Mouse (Mus musculus) hindbrain, embryonic 13.5 days (tissue): ENCODE data around the gene Myoc. TPM values are rescaled to one million over a fixed set of nuclear protein-coding genes. Genes with fewer than 3 reads are reported as not detected.

ENCODE experiments used
- ATAC-seq: fragments of 200-750 bp; cut with Nextera tagmentation; 2 replicates; pipeline ENCODE4 v1.8.0; 2017; ENCODE audit warnings: moderate TSS enrichment; ENCODE audit not compliant: low FRiP score
- H3K27ac ChIP-seq: fragments of 300-500 bp; sonication (generic); 2 replicates; pipeline ENCODE4 v1.5.1; 2015; ENCODE audit warnings: inconsistent platforms, mild to moderate bottlenecking, moderate library complexity
- H3K27me3 ChIP-seq: fragments of 300-500 bp; sonication (generic); 2 replicates; pipeline ENCODE4 v1.6.1; 2015; ENCODE audit warnings: mild to moderate bottlenecking, inconsistent platforms
- H3K36me3 ChIP-seq: fragments of 300-500 bp; sonication (generic); 2 replicates; pipeline ENCODE4 v1.6.1; 2015; ENCODE audit warnings: mild to moderate bottlenecking, inconsistent platforms
- H3K4me1 ChIP-seq: fragments of 300-500 bp; sonication (generic); replicated peaks from 2 replicates; pipeline ENCODE4 v1.6.1; 2015; ENCODE audit warnings: inconsistent platforms
- H3K4me2 ChIP-seq: fragments of 300-500 bp; sonication (generic); 2 replicates; pipeline ENCODE4 v1.6.1; 2015; ENCODE audit warnings: inconsistent platforms, mild to moderate bottlenecking, moderate library complexity
- H3K4me3 ChIP-seq: fragments of 300-500 bp; sonication (generic); 2 replicates; pipeline ENCODE4 v1.5.1; 2015; ENCODE audit warnings: mild to moderate bottlenecking, inconsistent platforms
- H3K9ac ChIP-seq: fragments of 300-500 bp; sonication (generic); 2 replicates; pipeline ENCODE4 v1.6.1; 2015; ENCODE audit warnings: mild to moderate bottlenecking, inconsistent platforms
- H3K9me3 ChIP-seq: fragments of 300-500 bp; sonication (generic); 2 replicates; pipeline ENCODE4 v1.6.1; 2016; ENCODE audit warnings: inconsistent platforms
- WGBS: fragments of 180-500 bp; shearing (Covaris S2); methylation state at CpG from one replicate; pipeline ENCODE4 v1.1.7; 2015; 5-methylcytosine and 5-hydroxymethylcytosine counted together
- microRNA-seq: library from miRNA; unstranded; fragments of <30 nt; microRNA quantifications from one replicate; pipeline ENCODE4, GENCODE M21; 2016
- polyA plus RNA-seq: library from polyadenylated mRNA; unstranded; fragments of >200 nt; fragmentation: Nextera tagmentation; extraction: Ambion mirVana; gene quantifications from 2 replicates; pipeline ENCODE4 v1.2.1, GENCODE M21; 2015

Gene Myoc
- polyA plus RNA-seq, 1 experiment from 2014 or later = not detected

DNA sequence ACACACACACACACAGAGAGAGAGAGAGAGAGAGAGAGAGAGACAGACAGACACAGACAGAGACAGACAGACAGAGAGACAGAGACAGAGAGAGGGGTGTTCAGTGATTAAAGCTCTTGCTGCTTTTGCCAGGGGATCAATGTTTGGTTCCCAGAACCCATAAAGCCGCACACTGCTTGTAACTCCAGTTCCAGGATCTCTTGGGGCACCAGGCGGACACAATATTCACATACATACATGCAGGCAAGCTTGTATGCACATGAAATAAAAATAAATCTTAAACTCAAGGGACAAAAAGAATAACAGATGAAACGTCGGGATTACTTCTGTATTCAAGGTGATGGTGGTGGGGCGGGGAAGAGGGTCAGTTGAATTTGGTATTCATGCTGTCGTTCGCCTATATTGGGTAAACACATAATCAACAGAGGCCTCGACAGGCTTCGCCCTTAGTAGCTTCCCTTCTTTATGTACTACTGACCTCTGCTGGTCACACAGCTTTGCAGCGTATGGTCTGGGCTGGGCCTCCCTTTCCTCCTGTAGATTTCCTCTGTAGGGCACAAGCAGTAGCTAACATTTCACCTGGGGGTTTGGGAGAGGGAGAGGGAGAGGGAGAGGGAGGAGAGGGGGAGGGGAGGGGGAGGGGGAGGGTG is 26.0 kb downstream of the Myoc start:
- H3K27me3 ChIP-seq = no peaks in the 10 kb centered on the region
- no peak overlapping the region; the same call in 1 of the 2 replicates for H3K9ac ChIP-seq
- 15% methylated on average over 10 of the region's 10 CpGs for WGBS
- peaks cover 5% of the 10 kb centered on the region for H3K4me1 ChIP-seq
- H3K36me3 ChIP-seq = peaks cover 7% of the 10 kb centered on the region
- H3K4me2 ChIP-seq = peak overlapping the region; percentile 28; the same call in 1 of the 2 replicates
- ATAC-seq = peak; percentile 98
- H3K4me3 ChIP-seq = peak overlapping the region; percentile 3; the same call in 1 of the 2 replicates
- no peak overlapping the region for H3K27ac ChIP-seq
- no peaks in the 10 kb centered on the region for H3K9me3 ChIP-seq

DNA sequence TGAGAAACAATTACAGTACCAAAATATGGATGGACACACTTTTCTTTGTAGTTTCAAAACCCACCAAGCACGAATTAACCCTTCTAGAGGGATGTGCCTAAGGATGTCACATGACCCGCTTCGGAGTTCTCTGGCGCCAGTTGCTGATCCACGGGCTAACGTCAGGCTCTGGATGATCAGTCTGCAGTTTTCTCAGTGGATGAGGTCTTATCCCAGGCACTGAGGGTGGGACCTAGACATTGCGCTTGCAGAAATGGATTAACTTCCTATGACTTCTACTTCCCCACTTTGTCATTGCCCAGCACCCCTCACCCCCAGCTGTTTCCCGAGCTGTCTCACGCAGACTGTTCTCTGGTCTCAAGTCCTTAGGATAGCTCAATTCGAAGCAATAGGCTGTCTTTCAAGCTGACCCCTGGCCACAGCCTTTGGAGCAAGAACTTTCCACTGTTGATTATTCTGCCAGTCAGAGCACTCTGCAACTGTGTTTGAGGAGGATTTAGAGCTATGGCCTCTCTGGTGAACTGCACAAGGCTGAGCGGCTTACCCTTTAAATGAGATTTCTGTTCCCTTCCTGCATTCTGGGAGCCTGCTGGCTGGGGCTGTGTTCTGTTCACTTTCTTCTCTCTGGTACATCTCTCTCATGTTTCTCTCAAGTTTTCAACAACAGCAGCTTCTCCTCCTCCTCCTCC is 26.7 kb downstream of the Myoc start:
- H3K9me3 ChIP-seq = no peaks in the 10 kb centered on the region
- no peaks in the 10 kb centered on the region for H3K27me3 ChIP-seq
- peaks cover 12% of the 10 kb centered on the region for H3K36me3 ChIP-seq
- peaks cover 5% of the 10 kb centered on the region for H3K4me1 ChIP-seq
- WGBS = 4% methylated on average over 11 of the region's 11 CpGs
- peak overlapping the region; percentile 66 for H3K9ac ChIP-seq
- ATAC-seq = peak; percentile 89
- peak overlapping the region; percentile 28 for H3K4me3 ChIP-seq
- H3K4me2 ChIP-seq = peak overlapping the region; percentile 54
- no peak overlapping the region for H3K27ac ChIP-seq

DNA sequence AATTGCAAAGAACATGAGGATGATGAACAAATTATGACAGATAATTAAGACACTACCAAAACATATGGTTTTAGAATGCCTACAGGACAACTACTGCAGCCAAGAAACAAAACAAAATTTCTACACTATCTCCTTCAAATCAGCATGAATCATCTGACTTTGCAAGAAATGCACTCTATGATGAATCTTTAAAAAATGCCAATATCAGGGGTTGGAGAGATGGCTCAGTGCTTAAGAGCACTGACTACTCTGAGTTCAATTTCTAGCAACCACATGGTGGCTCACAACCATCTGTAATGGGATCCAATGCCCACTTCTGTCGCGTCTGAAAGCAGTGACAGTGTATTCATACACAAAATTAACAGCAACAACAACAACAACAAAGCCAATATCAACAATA is 54.8 kb downstream of the Myoc start:
- no peaks in the 10 kb centered on the region for H3K9me3 ChIP-seq
- H3K27ac ChIP-seq = no peak overlapping the region
- H3K4me2 ChIP-seq = no peak overlapping the region
- H3K4me3 ChIP-seq = no peak overlapping the region
- WGBS = 86% methylated on average over 2 of the region's 2 CpGs
- peaks cover 80% of the 10 kb centered on the region for H3K36me3 ChIP-seq
- no peak for ATAC-seq
- no peaks in the 10 kb centered on the region for H3K4me1 ChIP-seq
- H3K27me3 ChIP-seq = no peaks in the 10 kb centered on the region
- no peak overlapping the region for H3K9ac ChIP-seq

DNA sequence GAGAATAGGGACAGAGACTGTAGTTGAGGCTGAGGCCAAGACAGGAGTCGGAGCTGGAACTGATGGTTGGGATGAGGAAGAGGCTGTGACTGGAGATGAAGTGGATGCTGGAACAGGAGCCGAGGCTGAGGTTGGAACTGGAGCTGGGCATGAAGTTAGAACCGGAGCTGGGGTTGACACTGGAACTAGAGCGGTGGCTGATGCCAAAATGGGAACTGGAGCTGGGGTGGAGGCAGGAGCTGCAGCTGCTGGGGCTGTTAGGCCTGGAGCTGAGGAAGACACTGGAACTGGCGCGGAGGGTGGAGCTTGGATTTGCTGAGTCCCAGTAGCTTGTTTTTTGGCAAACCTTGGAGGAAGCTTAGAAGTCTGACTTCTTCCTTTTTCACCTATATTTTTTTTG is 58.9 kb downstream of the Myoc start:
- Histone ChIP-seq H3K4me2 (no peak overlapping the region), H3K36me3 (peaks cover 73% of the 10 kb centered on the region), H3K27me3 (no peaks in the 10 kb centered on the region), H3K4me3 (no peak overlapping the region), H3K9me3 (no peaks in the 10 kb centered on the region), H3K9ac (no peak overlapping the region), H3K4me1 (no peaks in the 10 kb centered on the region), H3K27ac (no peak overlapping the region)
- ATAC-seq = no peak
- WGBS = 98% methylated on average over 6 of the region's 6 CpGs

Small RNA genes within 50 kb of the gene (microRNA-seq; reads per million reads assigned to microRNA genes)
- gene Gm27616 = not detected

Other genes with a start within 250 kb of the Myoc start
- gene Dnm3, start 161.1 kb upstream of the Myoc start, polyA plus RNA-seq = 47.8 and 48.5 TPM in 2 replicates
- gene Mettl13, start 90.6 kb upstream of the Myoc start, polyA plus RNA-seq = 18.3 and 19.1 TPM in 2 replicates
- gene Vamp4, start 68.6 kb upstream of the Myoc start, polyA plus RNA-seq = 76.0 and 77.9 TPM in 2 replicates
- gene Myocos, start 19.1 kb downstream of the Myoc start, polyA plus RNA-seq = not detected in 2 replicates
- gene Prrc2c, start 101.4 kb downstream of the Myoc start, polyA plus RNA-seq = 165 and 170 TPM in 2 replicates
- gene Fmo4, start 174.8 kb downstream of the Myoc start, polyA plus RNA-seq = 0.38 and 0.62 TPM in 2 replicates
- gene Fmo1, start 227.5 kb downstream of the Myoc start, polyA plus RNA-seq = 22.3 and 24.8 TPM in 2 replicates